Mouse (Mus musculus): Measurements from ENCODE around the gene Ror1. TPM values are rescaled to one million over a fixed set of nuclear protein-coding genes. Genes with fewer than 3 reads are reported as not detected.

Ror1 gene
- polyA plus RNA-seq, 1 experiment, result 0.36 TPM

DNA sequence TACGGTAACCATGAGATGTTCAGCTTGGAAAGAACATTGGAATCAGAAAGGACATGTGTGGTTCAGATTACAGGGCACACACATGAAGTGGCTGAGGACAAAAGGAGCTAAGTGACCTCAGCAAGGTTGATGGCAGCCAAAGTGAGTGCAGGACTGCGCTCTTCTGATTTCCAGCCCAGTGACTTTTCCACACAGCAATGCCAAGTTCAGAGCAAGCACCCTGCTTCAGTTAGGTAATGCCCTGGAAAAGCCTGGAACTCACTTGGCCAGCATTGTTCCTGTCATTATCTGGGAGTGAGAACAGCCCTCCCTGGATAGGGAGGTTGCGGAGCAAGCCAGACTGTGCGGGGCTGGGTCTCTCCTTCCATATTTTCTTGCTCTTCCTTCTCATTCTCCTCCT lies 299.8 kb downstream of the Ror1 start:
- Histone ChIP-seq H3K27ac (replicated peaks; ENCODE audit: low read depth, low read length) (no peak overlapping the region), H3K4me3 (ENCODE audit: insufficient read depth, low read depth, low read length) (no peak overlapping the region), H3K4me1 (ENCODE audit: control insufficient read depth, insufficient read depth, insufficient read length, low read length) (no peaks in the 10 kb centered on the region)

DNA sequence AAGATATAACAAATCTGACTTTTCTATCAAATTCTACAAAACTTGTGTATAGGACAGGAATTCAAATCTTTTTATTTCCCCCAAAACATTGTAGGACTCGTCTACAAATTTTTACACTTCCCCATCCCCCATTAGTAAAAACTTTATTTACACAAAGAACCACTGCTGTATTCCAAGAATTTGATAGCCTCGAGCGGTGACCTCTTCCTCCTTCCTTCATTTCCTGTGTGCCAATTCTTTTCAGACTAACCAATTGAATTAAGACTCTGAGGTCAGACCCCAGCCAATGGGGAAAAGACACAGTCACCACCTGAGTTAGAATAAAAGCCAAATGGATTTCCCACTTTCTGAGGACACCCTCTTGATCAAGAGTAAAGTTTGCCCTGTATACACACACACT lies 302.5 kb downstream of the Ror1 start:
- H3K27ac ChIP-seq (replicated peaks; ENCODE audit: low read depth, low read length), result no peak overlapping the region

GRCm38 (mm10) chr4:100401078-100401477 lies 305.5 kb downstream of the Ror1 start:
- no peaks in the 10 kb centered on the region for H3K4me1 ChIP-seq (ENCODE audit: control insufficient read depth, insufficient read depth, insufficient read length, low read length)
- H3K4me3 ChIP-seq (ENCODE audit: insufficient read depth, low read depth, low read length), result no peak overlapping the region
- 0 out of 2 replicates have a peak overlapping the region, but pooled peaks have one; percentile 21 for H3K27ac ChIP-seq (replicated peaks; ENCODE audit: low read depth, low read length)

More for the DNA sequence above, 302.5 kb downstream of the Ror1 start:
- Histone ChIP-seq H3K4me1 (ENCODE audit: control insufficient read depth, insufficient read depth, insufficient read length, low read length) (no peaks in the 10 kb centered on the region), H3K4me3 (ENCODE audit: insufficient read depth, low read depth, low read length) (no peak overlapping the region)

DNA sequence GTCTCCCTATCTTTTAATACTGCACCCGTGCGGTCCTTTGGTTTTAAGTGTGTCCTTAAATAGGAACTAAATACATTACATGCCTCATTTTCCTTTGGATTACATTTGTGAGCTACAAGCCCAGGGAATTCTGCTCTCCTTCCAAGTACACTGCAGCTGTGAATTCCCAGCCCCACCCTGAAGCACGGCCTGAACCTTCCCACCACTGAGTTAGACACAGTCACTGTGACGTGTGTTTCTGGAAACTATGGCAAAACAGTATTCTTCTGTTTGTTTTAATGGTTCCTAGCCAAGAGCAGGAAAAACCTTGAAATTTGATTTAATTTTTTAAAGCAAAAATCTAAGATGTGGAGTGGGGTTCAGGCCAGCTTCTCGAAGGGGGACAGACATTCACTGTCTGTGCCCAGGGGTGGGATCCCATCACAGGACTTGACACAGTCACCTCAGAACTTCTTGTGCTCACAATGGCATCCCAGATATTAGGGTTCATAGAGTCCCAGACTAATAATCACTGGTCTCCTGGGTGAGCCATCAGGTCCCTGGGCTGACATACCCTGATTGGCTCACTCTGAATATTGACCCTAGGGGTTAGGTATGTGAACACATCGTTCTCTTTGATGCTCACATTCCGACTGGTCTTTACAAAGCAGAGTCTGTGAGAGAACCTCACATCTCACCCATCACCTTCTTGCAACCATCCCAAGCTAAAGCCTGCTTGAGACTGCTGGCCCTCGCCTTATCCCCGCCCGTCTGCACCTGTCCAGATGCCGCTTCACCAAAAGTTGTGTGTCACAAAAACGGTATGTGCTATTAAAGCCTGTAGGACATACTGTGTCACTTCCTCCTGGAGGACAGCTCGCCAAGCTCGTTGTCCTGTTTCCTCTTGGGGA lies 306.2 kb downstream of the Ror1 start:
- Histone ChIP-seq H3K27ac (replicated peaks; ENCODE audit: low read depth, low read length) (peak overlapping the region; percentile 26; the same call in 1 of the 2 replicates), H3K4me3 (ENCODE audit: insufficient read depth, low read depth, low read length) (no peak overlapping the region), H3K4me1 (ENCODE audit: control insufficient read depth, insufficient read depth, insufficient read length, low read length) (no peaks in the 10 kb centered on the region)

GRCm38 (mm10) chr4:100407261-100407874 lies 311.8 kb downstream of the Ror1 start:
- Histone ChIP-seq H3K27ac (replicated peaks; ENCODE audit: low read depth, low read length) (no peak overlapping the region), H3K4me1 (ENCODE audit: control insufficient read depth, insufficient read depth, insufficient read length, low read length) (no peaks in the 10 kb centered on the region), H3K4me3 (ENCODE audit: insufficient read depth, low read depth, low read length) (no peak overlapping the region)

GRCm38 (mm10) chr4:100409521-100409920 lies 313.9 kb downstream of the Ror1 start:
- H3K4me1 ChIP-seq (ENCODE audit: control insufficient read depth, insufficient read depth, insufficient read length, low read length), result no peaks in the 10 kb centered on the region
- H3K4me3 ChIP-seq (ENCODE audit: insufficient read depth, low read depth, low read length), result no peak overlapping the region
- H3K27ac ChIP-seq (replicated peaks; ENCODE audit: low read depth, low read length), result no peak overlapping the region

DNA sequence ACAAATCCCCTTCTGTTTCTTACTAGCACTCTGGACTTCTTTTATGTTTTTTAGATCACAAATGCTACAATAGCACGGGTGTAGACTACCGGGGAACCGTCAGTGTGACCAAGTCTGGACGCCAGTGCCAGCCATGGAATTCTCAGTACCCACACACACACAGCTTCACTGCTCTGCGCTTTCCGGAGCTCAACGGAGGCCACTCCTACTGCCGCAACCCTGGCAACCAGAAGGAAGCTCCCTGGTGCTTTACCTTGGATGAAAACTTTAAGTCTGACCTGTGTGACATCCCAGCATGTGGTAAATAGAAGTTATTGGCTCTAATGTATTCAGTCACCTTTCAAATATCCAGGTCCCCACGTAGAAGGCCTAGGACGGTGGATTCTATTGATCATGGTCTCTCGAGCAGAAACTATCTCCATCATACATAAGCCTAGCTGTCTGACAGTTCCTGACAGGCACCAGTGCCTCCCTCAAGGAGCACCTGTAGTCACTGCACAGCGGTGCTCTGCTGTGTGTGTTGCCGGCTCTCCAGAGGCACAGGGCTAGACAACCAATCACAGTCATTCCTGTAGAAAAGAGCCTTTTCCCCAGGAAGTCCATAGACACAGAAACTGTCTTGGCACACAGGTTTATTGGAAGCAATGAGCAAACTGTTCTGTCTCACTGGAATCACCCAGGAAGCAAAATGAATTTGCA lies 316.4 kb downstream of the Ror1 start:
- no peak overlapping the region for H3K27ac ChIP-seq (replicated peaks; ENCODE audit: low read depth, low read length)
- H3K4me1 ChIP-seq (ENCODE audit: control insufficient read depth, insufficient read depth, insufficient read length, low read length), result no peaks in the 10 kb centered on the region
- no peak overlapping the region for H3K4me3 ChIP-seq (ENCODE audit: insufficient read depth, low read depth, low read length)

DNA sequence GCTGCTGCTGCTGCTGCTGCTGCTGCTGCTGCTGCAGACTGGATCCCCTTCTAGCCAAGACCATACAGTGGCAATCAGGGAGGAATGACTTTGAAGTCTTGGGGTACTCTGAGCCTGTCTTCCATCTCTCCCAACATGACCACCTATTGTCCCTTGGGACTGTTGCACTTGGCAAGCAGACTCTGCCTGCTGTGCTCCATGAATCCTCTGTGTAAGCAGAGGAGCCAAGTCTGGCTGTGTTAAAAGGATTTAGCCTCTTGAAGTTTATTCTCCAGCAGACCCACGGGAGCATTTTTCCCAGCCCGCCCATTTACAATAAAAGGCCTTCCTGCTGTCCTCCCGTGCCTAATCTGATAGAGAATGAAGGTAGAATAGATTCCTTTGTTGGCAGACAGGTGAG lies 327.2 kb downstream of the Ror1 start:
- Histone ChIP-seq H3K4me1 (ENCODE audit: control insufficient read depth, insufficient read depth, insufficient read length, low read length) (no peaks in the 10 kb centered on the region), H3K27ac (replicated peaks; ENCODE audit: low read depth, low read length) (no peak overlapping the region), H3K4me3 (ENCODE audit: insufficient read depth, low read depth, low read length) (no peak overlapping the region)

DNA sequence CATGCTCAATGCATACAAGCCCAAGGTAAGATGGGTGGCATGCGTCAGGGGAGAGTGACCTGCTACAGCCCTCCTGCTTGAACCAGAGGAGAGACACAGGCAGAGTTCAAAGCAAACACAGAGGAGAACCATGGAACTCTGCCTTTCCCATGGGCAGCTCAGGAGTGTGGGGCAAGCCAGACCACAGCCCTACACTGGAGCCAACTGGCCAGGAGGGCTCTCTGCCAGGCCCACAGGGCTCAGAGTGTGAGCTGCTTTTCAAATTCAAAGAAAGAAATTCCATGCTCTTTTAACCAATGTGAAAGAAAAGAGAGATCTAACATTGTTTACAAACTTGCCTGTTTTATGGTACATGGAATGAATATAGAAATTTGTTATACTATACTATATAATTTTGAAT lies 330.5 kb downstream of the Ror1 start:
- no peak overlapping the region for H3K4me3 ChIP-seq (ENCODE audit: insufficient read depth, low read depth, low read length)
- H3K27ac ChIP-seq (replicated peaks; ENCODE audit: low read depth, low read length), result no peak overlapping the region
- no peaks in the 10 kb centered on the region for H3K4me1 ChIP-seq (ENCODE audit: control insufficient read depth, insufficient read depth, insufficient read length, low read length)

GRCm38 (mm10) chr4:100429371-100429900 lies 333.8 kb downstream of the Ror1 start:
- Histone ChIP-seq H3K4me1 (ENCODE audit: control insufficient read depth, insufficient read depth, insufficient read length, low read length) (no peaks in the 10 kb centered on the region), H3K27ac (replicated peaks; ENCODE audit: low read depth, low read length) (no peak overlapping the region), H3K4me3 (ENCODE audit: insufficient read depth, low read depth, low read length) (no peak overlapping the region; the same call in 1 of the 2 replicates)

DNA sequence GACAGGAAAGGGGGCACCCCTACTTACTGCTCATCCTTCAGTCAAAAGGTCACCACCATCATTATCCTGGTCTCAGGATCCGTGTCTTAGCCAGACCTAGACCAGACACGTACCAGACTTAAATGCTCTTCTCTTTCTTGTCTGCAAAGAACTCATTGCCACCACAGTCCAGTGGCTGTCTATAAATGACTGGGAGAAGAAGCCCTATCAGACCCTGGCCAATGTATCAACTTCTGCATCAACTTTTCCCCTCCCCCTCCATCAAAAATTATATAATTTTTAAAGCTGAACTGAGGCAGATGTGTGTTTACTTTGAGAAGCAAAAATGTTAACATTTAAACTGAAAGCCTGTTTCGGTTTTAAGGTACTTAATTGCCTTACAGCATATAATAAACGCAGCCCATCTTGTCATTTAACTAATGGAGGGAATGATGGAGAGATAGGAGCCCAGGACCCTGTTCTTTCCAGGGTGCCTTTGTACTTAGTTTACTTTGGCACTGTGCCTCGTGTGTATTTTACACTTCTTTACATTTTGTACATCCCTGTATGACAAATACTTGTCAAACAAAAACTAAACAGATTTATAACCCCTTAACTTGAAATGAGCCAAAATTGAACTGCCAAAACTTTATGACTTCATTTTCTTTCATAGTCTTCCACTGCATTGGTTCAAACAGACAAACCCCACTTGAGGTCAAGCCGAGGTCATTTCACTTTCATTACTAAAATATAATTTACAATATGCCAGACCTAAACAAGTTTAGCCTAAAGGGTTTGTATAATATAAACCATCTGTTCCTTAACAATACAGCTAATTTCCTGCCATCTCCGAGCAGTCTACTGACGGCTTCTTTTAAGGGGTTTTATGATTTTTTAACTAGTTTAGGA lies 339.9 kb downstream of the Ror1 start:
- Histone ChIP-seq H3K4me1 (ENCODE audit: control insufficient read depth, insufficient read depth, insufficient read length, low read length) (no peaks in the 10 kb centered on the region), H3K27ac (replicated peaks; ENCODE audit: low read depth, low read length) (no peak overlapping the region), H3K4me3 (ENCODE audit: insufficient read depth, low read depth, low read length) (no peak overlapping the region)

- Histone ChIP-seq H3K4me1 (ENCODE audit: control insufficient read depth, insufficient read depth, insufficient read length, low read length) (no peaks in the 10 kb centered on the region), H3K27ac (replicated peaks; ENCODE audit: low read depth, low read length) (no peak overlapping the region), H3K4me3 (ENCODE audit: insufficient read depth, low read depth, low read length) (no peak overlapping the region)
Measured at GRCm38 (mm10) chr4:100436169-100436547, 340.6 kb downstream of the Ror1 start.

- Histone ChIP-seq H3K27ac (replicated peaks; ENCODE audit: low read depth, low read length) (no peak overlapping the region), H3K4me3 (ENCODE audit: insufficient read depth, low read depth, low read length) (no peak overlapping the region), H3K4me1 (ENCODE audit: control insufficient read depth, insufficient read depth, insufficient read length, low read length) (no peaks in the 10 kb centered on the region)
Measured at GRCm38 (mm10) chr4:100446897-100447296, 351.3 kb downstream of the Ror1 start.

DNA sequence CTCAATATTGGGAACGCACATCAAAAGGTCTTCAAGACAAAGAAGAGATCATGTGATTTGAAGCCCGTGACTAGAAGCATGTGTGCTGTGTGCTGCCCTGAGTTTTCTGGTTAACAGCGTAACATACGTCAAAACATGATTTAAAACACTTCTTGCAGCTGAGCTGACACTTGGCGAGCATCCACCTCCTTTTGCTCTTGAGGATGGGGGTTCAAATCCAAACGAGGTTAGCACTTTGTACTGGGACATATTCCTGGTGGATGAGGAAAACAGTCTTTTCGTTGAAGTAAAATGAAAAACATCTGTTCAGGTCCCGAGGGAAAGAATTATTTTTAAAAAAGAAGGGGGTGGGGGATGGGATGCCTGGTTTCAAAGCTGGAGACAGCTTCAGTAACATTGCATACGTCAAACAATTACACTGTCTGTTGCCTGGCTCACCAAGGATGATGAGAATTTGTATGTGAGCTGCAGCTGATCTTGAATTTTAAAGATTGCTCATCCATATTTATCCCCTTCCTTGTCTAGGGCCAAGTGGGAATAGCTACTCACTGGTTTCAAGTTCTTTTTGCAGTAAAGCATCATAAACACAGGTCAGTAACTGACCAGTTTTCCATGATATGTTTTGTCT lies 367.0 kb downstream of the Ror1 start:
- Histone ChIP-seq H3K4me1 (ENCODE audit: control insufficient read depth, insufficient read depth, insufficient read length, low read length) (no peaks in the 10 kb centered on the region), H3K27ac (replicated peaks; ENCODE audit: low read depth, low read length) (no peak overlapping the region)

More for the DNA sequence above, 367.0 kb downstream of the Ror1 start:
- H3K4me3 ChIP-seq (ENCODE audit: insufficient read depth, low read depth, low read length), result no peak overlapping the region

Data from brown adipose tissue, adult 24 weeks (tissue).